In the genomic region with DNA sequence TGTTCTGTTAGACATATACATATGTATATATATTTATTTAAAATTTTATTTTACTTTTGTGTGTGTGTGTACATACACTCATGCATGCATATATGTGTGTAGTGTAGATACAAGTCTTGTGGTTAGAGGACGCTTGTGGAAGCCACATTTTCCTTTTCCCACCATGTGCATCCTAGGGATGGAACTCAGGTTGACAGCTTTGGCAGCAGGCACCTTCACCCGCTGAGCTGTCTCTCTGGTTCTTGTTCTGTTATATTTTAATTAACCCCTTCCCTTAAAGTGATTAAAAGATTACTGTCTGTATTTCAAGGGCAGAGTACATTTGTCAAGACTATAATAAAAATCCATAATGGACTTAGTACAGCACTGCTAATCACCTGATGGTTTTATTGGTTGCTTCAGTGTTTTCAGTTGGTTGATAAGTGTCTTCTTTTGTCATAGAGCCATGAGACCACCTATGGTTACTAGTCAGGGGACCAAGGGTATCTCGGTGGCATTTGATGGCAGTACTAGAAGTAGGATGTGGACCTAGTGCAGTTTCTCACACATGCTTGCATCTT, we compare ENCODE assay signal across 23 mouse cellular contexts.
"Had no signal": no experiment of that assay in that cellular context is flagged by ENCODE, and none has a peak within 500 bp of the region (broad histone marks: within the 10 kb centered on the region; RNA-seq: fewer than 3 reads in every experiment).

No protein-coding gene starts in this region.

- H3K9me3 ChIP-seq: heart, embryonic 13.5 days; heart, embryonic 15.5 days; hindbrain, embryonic 13.5 days; hindbrain, embryonic 15.5 days; limb, embryonic 13.5 days; limb, embryonic 15.5 days; liver, embryonic 12.5 days had no signal

- ATAC-seq: hindbrain, postnatal 0 days; liver, embryonic 12.5 days had no signal

- H3K9ac ChIP-seq: heart, embryonic 13.5 days; heart, embryonic 15.5 days; hindbrain, embryonic 13.5 days; hindbrain, embryonic 15.5 days; limb, embryonic 13.5 days; limb, embryonic 15.5 days; liver, embryonic 12.5 days; liver, embryonic 14.5 days had no signal

- H3K27ac ChIP-seq: gastrocnemius, adult 2 months; heart, adult 2 months; heart, embryonic 13.5 days; heart, embryonic 15.5 days; hindbrain, embryonic 13.5 days; hindbrain, embryonic 15.5 days; hindbrain, postnatal 0 days; layer of hippocampus, adult 2 months; limb, embryonic 13.5 days; limb, embryonic 15.5 days; liver, embryonic 12.5 days; liver, embryonic 14.5 days had no signal

- H3K4me3 ChIP-seq: gastrocnemius, adult 2 months; heart, adult 2 months; heart, embryonic 13.5 days; heart, embryonic 15.5 days; hindbrain, embryonic 13.5 days; hindbrain, embryonic 15.5 days; layer of hippocampus, adult 2 months; limb, embryonic 13.5 days; limb, embryonic 15.5 days; liver, embryonic 12.5 days had no signal

- H3K4me2 ChIP-seq: heart, embryonic 11.5 days; heart, embryonic 13.5 days; heart, embryonic 15.5 days; hindbrain, embryonic 13.5 days; hindbrain, embryonic 15.5 days; limb, embryonic 13.5 days; limb, embryonic 15.5 days; liver, embryonic 12.5 days had no signal

- H3K36me3 ChIP-seq: heart, embryonic 13.5 days; heart, embryonic 15.5 days; hindbrain, embryonic 13.5 days; hindbrain, embryonic 15.5 days; limb, embryonic 13.5 days; limb, embryonic 15.5 days; liver, embryonic 12.5 days had no signal

- H3K27me3 ChIP-seq: heart, embryonic 13.5 days; heart, embryonic 15.5 days; hindbrain, embryonic 13.5 days; hindbrain, embryonic 15.5 days; limb, embryonic 13.5 days; limb, embryonic 15.5 days; liver, embryonic 12.5 days had no signal

- DNase-seq: gastrocnemius, adult 2 months; gastrocnemius, postnatal 10 days; gastrocnemius, postnatal 25 days; heart, adult 2 months; heart, postnatal 14 days; heart, postnatal 36 days; kidney, adult 18-20 months; kidney, adult 8-10 months; kidney, postnatal 10 days; kidney, postnatal 25 days; kidney, postnatal 4 days; layer of hippocampus, postnatal 36 days had no signal
